Mouse (Mus musculus) liver, adult 2 months (tissue): ENCODE measurements around the gene Mad2l2.

Experiments
- CTCF ChIP-seq: fragments of 200-500 bp; IDR thresholded peaks from 2 replicates; pipeline ENCODE4 v1.5.1; 2011; ENCODE audit warnings: low read depth, low read length, control low read depth
- POLR2A ChIP-seq: fragments of 200-500 bp; IDR thresholded peaks from 2 replicates; pipeline ENCODE4 v1.6.1; 2011; ENCODE audit warnings: low read length, control low read depth; ENCODE audit not compliant: insufficient read depth; ENCODE audit errors: extremely low read depth

DNA sequence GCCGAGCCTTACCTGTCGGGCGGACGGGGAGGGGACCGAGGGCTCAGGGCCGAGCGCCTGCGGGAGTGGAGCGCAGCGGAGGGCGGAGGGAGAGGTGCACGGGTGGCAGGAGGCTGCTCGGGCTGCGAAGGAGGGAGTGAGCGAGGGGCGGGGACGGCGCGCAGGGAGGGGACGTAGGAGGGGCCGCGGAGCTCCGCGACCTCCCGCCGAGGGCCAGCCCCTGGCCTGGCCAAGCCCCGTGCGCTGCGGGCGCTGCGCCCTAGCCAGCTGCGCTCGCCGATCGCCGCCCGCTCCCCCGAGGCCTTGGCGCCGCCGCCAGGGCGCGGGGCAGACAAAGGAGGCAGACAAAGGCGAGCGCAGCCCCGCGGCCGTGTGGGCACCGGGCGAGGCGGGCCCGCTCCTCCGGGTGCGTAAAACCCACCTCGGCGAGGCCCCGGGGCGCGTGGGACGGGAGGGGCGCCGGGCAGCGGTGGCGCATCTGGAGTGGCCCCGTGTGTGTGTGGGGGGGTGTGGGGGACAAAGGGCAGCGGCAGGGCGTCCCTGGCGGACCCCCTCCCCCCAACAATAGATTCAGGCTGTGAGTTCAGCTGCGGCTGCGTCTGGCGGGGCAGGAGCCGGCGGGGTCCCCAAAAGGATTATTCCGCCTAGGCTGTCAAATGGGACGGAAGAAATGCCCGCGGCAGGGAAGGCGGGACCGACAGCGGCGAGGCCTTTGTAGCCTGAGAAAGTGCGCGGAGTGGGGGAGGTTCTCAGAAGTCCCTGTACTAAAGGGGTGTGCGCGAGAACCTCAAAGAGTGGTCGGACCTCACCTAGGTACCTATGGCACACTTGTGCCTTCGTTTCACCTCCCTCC lies 603 bp downstream of the Mad2l2 start, which contains the start of gene Draxin:
- TF ChIP-seq CTCF (no peak), POLR2A (no peak)
